Mouse (Mus musculus): ENCODE measurements around the gene Vim. TPM values are rescaled to one million over a fixed set of nuclear protein-coding genes. Genes with fewer than 3 reads are reported as not detected.
A peak's percentile ranks its signal among the peaks of the same experiment; 100 is the strongest.

Gene Vim
- total RNA-seq (2015) (3,013 and 3,476 TPM in 2 replicates), total RNA-seq (2017) (2,898 and 3,189 TPM in 2 replicates)

GRCm38 (mm10) chr2:13573408-13574065, at the start of gene Vim:
Gene Vim, plus strand, starts transcription at chr2:13573927.
- ATAC-seq (ENCODE audit: poor library complexity, severe bottlenecking): peak; percentile 43

- ATAC-seq (ENCODE audit: poor library complexity, severe bottlenecking): no peak
Observed at GRCm38 (mm10) chr2:13526205-13526604, 47.5 kb upstream of the Vim start.

GRCm38 (mm10) chr2:13527125-13527524, 46.6 kb upstream of the Vim start:
- ATAC-seq (ENCODE audit: poor library complexity, severe bottlenecking): no peak

- no peak for ATAC-seq (ENCODE audit: poor library complexity, severe bottlenecking)
Observed at GRCm38 (mm10) chr2:13527531-13527930, 46.2 kb upstream of the Vim start.

- no peak for ATAC-seq (ENCODE audit: poor library complexity, severe bottlenecking)
Observed at GRCm38 (mm10) chr2:13529253-13529933, 44.3 kb upstream of the Vim start.

GRCm38 (mm10) chr2:13530639-13531038, 43.1 kb upstream of the Vim start:
- no peak for ATAC-seq (ENCODE audit: poor library complexity, severe bottlenecking)

- no peak for ATAC-seq (ENCODE audit: poor library complexity, severe bottlenecking)
Observed at GRCm38 (mm10) chr2:13536747-13537146, 37.0 kb upstream of the Vim start.

- peak; percentile 67 for ATAC-seq (ENCODE audit: poor library complexity, severe bottlenecking)
Observed at GRCm38 (mm10) chr2:13537733-13538132, 36.0 kb upstream of the Vim start.

GRCm38 (mm10) chr2:13538258-13538657, 35.5 kb upstream of the Vim start:
- peak; percentile 90 for ATAC-seq (ENCODE audit: poor library complexity, severe bottlenecking)

GRCm38 (mm10) chr2:13538704-13539377, 34.9 kb upstream of the Vim start:
- ATAC-seq (ENCODE audit: poor library complexity, severe bottlenecking): peak; percentile 31; the same call in 1 of the 2 replicates

- ATAC-seq (ENCODE audit: poor library complexity, severe bottlenecking): no peak
Observed at GRCm38 (mm10) chr2:13539860-13540259, 33.9 kb upstream of the Vim start.

- 0 out of 2 replicates have a peak, but pooled peaks have one; percentile 8 for ATAC-seq (ENCODE audit: poor library complexity, severe bottlenecking)
Observed at GRCm38 (mm10) chr2:13543519-13544124, 30.1 kb upstream of the Vim start.

- peak; percentile 94 for ATAC-seq (ENCODE audit: poor library complexity, severe bottlenecking)
Observed at GRCm38 (mm10) chr2:13544193-13544824, 29.4 kb upstream of the Vim start, which contains the start of gene Trdmt1. Gene Trdmt1, minus strand, starts transcription at chr2:13544668.

- ATAC-seq (ENCODE audit: poor library complexity, severe bottlenecking): no peak
Observed at GRCm38 (mm10) chr2:13548749-13549148, 25.0 kb upstream of the Vim start.

GRCm38 (mm10) chr2:13553966-13554365, 19.8 kb upstream of the Vim start:
- ATAC-seq (ENCODE audit: poor library complexity, severe bottlenecking): no peak

GRCm38 (mm10) chr2:13556239-13556638, 17.5 kb upstream of the Vim start:
- no peak for ATAC-seq (ENCODE audit: poor library complexity, severe bottlenecking)

- peak; percentile 42 for ATAC-seq (ENCODE audit: poor library complexity, severe bottlenecking)
Observed at GRCm38 (mm10) chr2:13557145-13558030, 16.3 kb upstream of the Vim start.

- ATAC-seq (ENCODE audit: poor library complexity, severe bottlenecking): peak; percentile 90
Observed at GRCm38 (mm10) chr2:13558607-13559262, 15.0 kb upstream of the Vim start.

GRCm38 (mm10) chr2:13559303-13559702, 14.4 kb upstream of the Vim start:
- ATAC-seq (ENCODE audit: poor library complexity, severe bottlenecking): 0 out of 2 replicates have a peak, but pooled peaks have one; percentile 21

Data from megakaryocyte, adult 5-6 weeks (primary cell).